Mouse (Mus musculus): ENCODE results near the gene Tepsin. TPM values are rescaled to one million over a fixed set of nuclear protein-coding genes. Genes with fewer than 3 reads are reported as not detected.

The Tepsin gene
- polyA plus RNA-seq, 2 experiments = 4.2 to 11.0 TPM

DNA sequence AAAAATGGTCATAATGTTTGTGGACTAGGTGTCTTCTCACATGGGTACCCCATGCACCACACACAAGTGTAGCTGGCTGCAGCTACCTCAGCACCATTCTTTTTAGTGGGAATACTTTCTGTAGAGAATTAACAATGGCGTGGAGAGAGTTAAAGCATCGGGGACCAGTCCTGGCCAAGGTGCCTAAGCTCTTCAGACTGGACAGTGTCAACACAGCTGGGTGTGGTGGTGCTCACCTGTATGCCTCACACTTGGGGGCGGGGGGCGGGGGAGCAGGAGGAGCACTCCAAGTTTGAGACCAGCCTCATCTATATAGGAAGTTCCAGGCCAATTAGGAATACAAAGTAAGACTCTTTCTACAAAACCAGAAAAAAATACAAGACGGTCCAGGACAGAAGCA lies 35.6 kb upstream of the Tepsin start:
- Histone ChIP-seq H3K9me3 (ENCODE audit: control insufficient read depth, low read length) (no peaks in the 10 kb centered on the region), H3K4me3 (ENCODE audit: insufficient read depth in 1 of 2, low read depth in 2 of 2, low read length in 2 of 2) (no peak overlapping the region), H3K4me1 (replicated peaks; ENCODE audit: control insufficient read depth in 2 of 2, insufficient read depth in 2 of 2, low read length in 1 of 2) (peaks cover 21 to 40% of the 10 kb centered on the region in 2 experiments), H3K27me3 (ENCODE audit: control insufficient read depth, insufficient read depth, low read length) (no peaks in the 10 kb centered on the region), H3K27ac (no peak overlapping the region), H3K9ac (replicated peaks) (no peak overlapping the region), H3K36me3 (replicated peaks; ENCODE audit: control insufficient read depth, insufficient read depth, low read depth) (peaks cover 12% of the 10 kb centered on the region), H3K4me2 (ENCODE audit: low read depth) (no peak overlapping the region)
- ATAC-seq (ENCODE audit: insufficient read depth) (no peak), DNase-seq (ENCODE audit: low read depth in 3 of 3, low spot score in 3 of 3) (no peak)
- TF ChIP-seq CTCF (IDR thresholded peaks at IDR 0.05; ENCODE audit: low read depth) = no peak
- no peak for TF ChIP-seq EP300 (IDR thresholded peaks at IDR 0.05; ENCODE audit: low read depth)
- WGBS (ENCODE audit: insufficient replicate concordance) = 86% methylated on average over 5 of the region's 5 CpGs

DNA sequence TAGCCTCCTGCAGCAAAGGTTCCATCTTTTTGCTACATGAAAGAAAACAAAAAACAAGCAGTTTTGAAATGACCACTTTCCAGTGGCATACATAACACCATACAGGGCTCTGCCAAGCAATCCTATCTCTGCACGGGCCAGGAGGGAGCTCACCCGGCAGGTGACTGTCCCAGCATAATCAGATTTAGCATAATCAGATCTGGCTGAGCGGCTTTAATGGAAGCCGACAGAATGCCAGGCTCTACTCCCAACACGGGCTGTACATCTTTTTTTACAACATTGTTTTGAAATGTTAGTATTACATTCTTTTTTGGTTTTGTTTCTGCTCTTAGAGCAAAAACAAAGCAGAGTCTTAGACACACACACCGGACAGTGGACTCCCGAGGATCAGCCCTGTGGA lies 30.8 kb upstream of the Tepsin start:
- TF ChIP-seq CTCF (IDR thresholded peaks at IDR 0.05; ENCODE audit: low read depth) = no peak
- DNase-seq (ENCODE audit: low read depth in 3 of 3, low spot score in 3 of 3) (no peak), ATAC-seq (ENCODE audit: insufficient read depth) (no peak)
- H3K27ac ChIP-seq = no peak overlapping the region
- no peaks in the 10 kb centered on the region for H3K9me3 ChIP-seq (ENCODE audit: control insufficient read depth, low read length)
- H3K36me3 ChIP-seq (replicated peaks; ENCODE audit: control insufficient read depth, insufficient read depth, low read depth) = peaks cover 9% of the 10 kb centered on the region
- H3K9ac ChIP-seq (replicated peaks) = no peak overlapping the region
- H3K4me3 ChIP-seq (ENCODE audit: insufficient read depth in 1 of 2, low read depth in 2 of 2, low read length in 2 of 2) = no peak overlapping the region
- WGBS (ENCODE audit: insufficient replicate concordance) = 77% methylated on average over 7 of the region's 7 CpGs
- no peaks in the 10 kb centered on the region for H3K27me3 ChIP-seq (ENCODE audit: control insufficient read depth, insufficient read depth, low read length)
- no peak overlapping the region for H3K4me2 ChIP-seq (ENCODE audit: low read depth)
- H3K4me1 ChIP-seq (replicated peaks; ENCODE audit: control insufficient read depth in 2 of 2, insufficient read depth in 2 of 2, low read length in 1 of 2) = no peaks in the 10 kb centered on the region

DNA sequence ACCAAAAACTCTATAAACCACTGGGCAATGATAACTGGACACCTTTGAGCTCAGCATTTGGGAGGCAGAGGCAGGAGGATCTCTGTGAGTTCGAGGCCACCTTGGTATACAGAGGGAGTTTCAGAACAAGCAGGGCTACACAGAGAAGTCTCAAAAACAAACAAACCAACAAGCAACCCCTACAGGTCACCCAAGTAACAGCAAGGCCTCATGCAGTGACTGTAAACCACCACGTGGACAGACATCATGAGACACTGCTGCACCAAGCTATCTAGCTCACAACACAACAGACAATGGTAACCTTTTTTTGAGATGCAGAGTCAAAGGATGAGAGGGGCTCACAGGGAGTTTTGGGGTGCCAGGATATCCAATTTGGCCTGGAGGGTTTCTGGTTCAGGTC lies 28.3 kb upstream of the Tepsin start:
- no peak overlapping the region for H3K4me3 ChIP-seq (ENCODE audit: insufficient read depth in 1 of 2, low read depth in 2 of 2, low read length in 2 of 2)
- no peak for ATAC-seq (ENCODE audit: insufficient read depth)
- H3K4me1 ChIP-seq (replicated peaks; ENCODE audit: control insufficient read depth in 2 of 2, insufficient read depth in 2 of 2, low read length in 1 of 2) = no peaks in the 10 kb centered on the region
- peaks cover 3% of the 10 kb centered on the region for H3K36me3 ChIP-seq (replicated peaks; ENCODE audit: control insufficient read depth, insufficient read depth, low read depth)
- 56% methylated on average over 2 of the region's 2 CpGs for WGBS (ENCODE audit: insufficient replicate concordance)
- TF ChIP-seq CTCF (IDR thresholded peaks at IDR 0.05; ENCODE audit: low read depth) = peak; percentile 26; the same call in 1 of the 2 replicates
- TF ChIP-seq EP300 (IDR thresholded peaks at IDR 0.05; ENCODE audit: low read depth) = no peak
- no peaks in the 10 kb centered on the region for H3K9me3 ChIP-seq (ENCODE audit: control insufficient read depth, low read length)
- H3K9ac ChIP-seq (replicated peaks) = no peak overlapping the region
- no peak for DNase-seq (ENCODE audit: low read depth in 3 of 3, low spot score in 3 of 3)
- no peak overlapping the region for H3K27ac ChIP-seq
- H3K27me3 ChIP-seq (ENCODE audit: control insufficient read depth, insufficient read depth, low read length) = no peaks in the 10 kb centered on the region
- H3K4me2 ChIP-seq (ENCODE audit: low read depth) = no peak overlapping the region

DNA sequence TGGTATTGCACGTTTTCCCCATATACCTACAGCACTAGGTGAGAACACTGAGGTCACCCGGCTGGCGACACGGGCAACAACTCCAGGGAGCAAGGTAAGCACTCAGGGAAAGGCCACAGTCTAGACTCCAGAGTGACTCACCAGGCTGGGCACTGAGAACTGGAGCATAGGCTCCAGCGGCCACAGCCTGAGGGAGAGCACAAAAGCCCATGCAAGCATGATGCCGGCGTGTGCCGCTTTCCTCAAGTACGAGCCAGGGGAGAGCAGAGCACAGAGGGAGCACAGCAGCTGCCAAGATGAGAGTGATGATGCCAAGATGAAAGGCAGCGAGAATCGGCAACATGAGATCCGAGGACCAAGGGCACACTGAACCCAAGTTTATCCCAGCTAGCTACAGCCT lies 23.6 kb upstream of the Tepsin start:
- Histone ChIP-seq H3K27me3 (ENCODE audit: control insufficient read depth, insufficient read depth, low read length) (no peaks in the 10 kb centered on the region), H3K36me3 (replicated peaks; ENCODE audit: control insufficient read depth, insufficient read depth, low read depth) (peaks cover 8% of the 10 kb centered on the region; the same call in 1 of the 2 replicates), H3K4me3 (ENCODE audit: insufficient read depth in 1 of 2, low read depth in 2 of 2, low read length in 2 of 2) (no peak overlapping the region), H3K4me2 (ENCODE audit: low read depth) (no peak overlapping the region), H3K9me3 (ENCODE audit: control insufficient read depth, low read length) (no peaks in the 10 kb centered on the region), H3K4me1 (replicated peaks; ENCODE audit: control insufficient read depth in 2 of 2, insufficient read depth in 2 of 2, low read length in 1 of 2) (no peaks in the 10 kb centered on the region), H3K27ac (no peak overlapping the region), H3K9ac (replicated peaks) (no peak overlapping the region)
- ATAC-seq (ENCODE audit: insufficient read depth) (no peak), DNase-seq (ENCODE audit: low read depth in 3 of 3, low spot score in 3 of 3) (no peak)
- TF ChIP-seq EP300 (IDR thresholded peaks at IDR 0.05; ENCODE audit: low read depth) (no peak), CTCF (IDR thresholded peaks at IDR 0.05; ENCODE audit: low read depth) (no peak)
- 85% methylated on average over 12 of the region's 12 CpGs for WGBS (ENCODE audit: insufficient replicate concordance)

DNA sequence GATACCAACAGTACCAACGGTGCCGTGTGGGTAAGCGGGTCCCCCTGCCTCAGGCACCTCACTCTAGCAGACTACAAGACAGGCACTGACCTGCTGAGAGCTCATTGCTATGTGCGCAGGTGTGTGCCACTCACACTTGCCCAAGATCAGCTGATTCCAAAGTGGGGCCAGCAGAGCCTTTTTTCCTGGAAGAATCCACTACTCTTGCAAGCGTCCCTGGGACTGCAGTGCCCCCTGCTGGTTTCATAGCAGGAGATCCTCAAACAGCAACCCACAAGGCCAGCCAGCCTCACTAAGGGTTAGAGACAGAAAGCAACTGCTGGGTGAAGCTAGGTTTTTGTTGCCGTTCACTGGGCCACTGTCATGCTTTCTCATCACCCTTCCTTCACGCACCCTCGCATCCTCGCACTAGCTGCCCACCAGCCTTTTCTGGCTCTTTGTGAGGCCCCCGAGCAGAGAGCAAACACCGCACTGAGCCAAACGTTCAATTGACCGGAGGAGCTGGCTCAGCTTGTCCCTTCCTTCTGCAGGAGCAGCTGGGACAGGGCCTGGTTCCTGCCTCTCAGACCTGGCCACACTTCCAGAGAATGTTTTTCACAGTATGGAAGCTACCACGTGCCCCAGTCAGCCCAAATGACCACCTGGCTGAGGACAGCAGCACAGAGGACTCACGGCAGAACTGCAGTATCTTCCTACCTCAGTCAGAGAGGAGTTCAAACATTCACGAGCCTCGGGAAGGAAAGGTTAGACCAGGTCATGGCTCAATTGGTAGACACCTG lies 22.3 kb upstream of the Tepsin start:
- Histone ChIP-seq H3K36me3 (replicated peaks; ENCODE audit: control insufficient read depth, insufficient read depth, low read depth) (peaks cover 5% of the 10 kb centered on the region; the same call in 1 of the 2 replicates), H3K9ac (replicated peaks) (no peak overlapping the region), H3K4me3 (ENCODE audit: insufficient read depth in 1 of 2, low read depth in 2 of 2, low read length in 2 of 2) (no peak overlapping the region), H3K9me3 (ENCODE audit: control insufficient read depth, low read length) (no peaks in the 10 kb centered on the region), H3K27ac (no peak overlapping the region), H3K27me3 (ENCODE audit: control insufficient read depth, insufficient read depth, low read length) (no peaks in the 10 kb centered on the region), H3K4me1 (replicated peaks; ENCODE audit: control insufficient read depth in 2 of 2, insufficient read depth in 2 of 2, low read length in 1 of 2) (no peaks in the 10 kb centered on the region), H3K4me2 (ENCODE audit: low read depth) (no peak overlapping the region)
- ATAC-seq (ENCODE audit: insufficient read depth) (no peak), DNase-seq (ENCODE audit: low read depth in 3 of 3, low spot score in 3 of 3) (no peak)
- WGBS (ENCODE audit: insufficient replicate concordance) = 78% methylated on average over 17 of the region's 17 CpGs
- TF ChIP-seq CTCF (IDR thresholded peaks at IDR 0.05; ENCODE audit: low read depth) (peak; percentile 79), EP300 (IDR thresholded peaks at IDR 0.05; ENCODE audit: low read depth) (no peak)

Measured in liver, embryonic 14.5 days (tissue).